Mouse (Mus musculus) neural tube, embryonic 12.5 days (tissue): Measurements from ENCODE around the gene Xxylt1. TPM values are rescaled to one million over a fixed set of nuclear protein-coding genes. Genes with fewer than 3 reads are reported as not detected.

Experiments
- ATAC-seq: fragments of 200-750 bp; cut with Nextera tagmentation; 2 replicates; pipeline ENCODE4 v1.8.0; 2017; ENCODE audit warnings: low read depth, mild to moderate bottlenecking, moderate TSS enrichment, moderate library complexity; ENCODE audit not compliant: low FRiP score
- H3K27ac ChIP-seq: fragments of 300-500 bp; sonication (generic); 2 replicates; pipeline ENCODE4 v1.5.1; 2016
- H3K27me3 ChIP-seq: fragments of 300-500 bp; sonication (generic); replicated peaks from 2 replicates; pipeline ENCODE4 v1.6.1; 2016; ENCODE audit warnings: mild to moderate bottlenecking
- H3K36me3 ChIP-seq: fragments of 300-500 bp; sonication (generic); 2 replicates; pipeline ENCODE4 v1.6.1; 2016; ENCODE audit warnings: mild to moderate bottlenecking
- H3K4me1 ChIP-seq: fragments of 300-500 bp; sonication (generic); 2 replicates; pipeline ENCODE4 v1.6.1; 2016
- H3K4me2 ChIP-seq: fragments of 300-500 bp; sonication (generic); replicated peaks from 2 replicates; pipeline ENCODE4 v1.6.1; 2016; ENCODE audit warnings: mild to moderate bottlenecking
- H3K4me3 ChIP-seq: fragments of 300-500 bp; sonication (generic); 2 replicates; pipeline ENCODE4 v1.5.1; 2016
- H3K9ac ChIP-seq: fragments of 300-500 bp; sonication (generic); 2 replicates; pipeline ENCODE4 v1.6.1; 2016; ENCODE audit warnings: mild to moderate bottlenecking
- H3K9me3 ChIP-seq: fragments of 300-500 bp; sonication (generic); 2 replicates; pipeline ENCODE4 v1.6.1; 2016; ENCODE audit warnings: mild to moderate bottlenecking
- WGBS: fragments of 180-500 bp; shearing (Covaris S2); methylation state at CpG from one replicate; pipeline ENCODE4 v1.1.7; 2016; 5-methylcytosine and 5-hydroxymethylcytosine counted together
- polyA plus RNA-seq: library from polyadenylated mRNA; unstranded; fragments of >200 nt; fragmentation: Nextera tagmentation; extraction: Ambion mirVana; gene quantifications from 2 replicates; pipeline ENCODE4 v1.2.1, GENCODE M21; 2016

The Xxylt1 gene
- polyA plus RNA-seq, 1 experiment from 2014 or later: 15.7 TPM

GRCm38 (mm10) chr16:30916931-30917330 lies 164.3 kb downstream of the Xxylt1 start:
- Histone ChIP-seq H3K9me3 (no peaks in the 10 kb centered on the region), H3K36me3 (no peaks in the 10 kb centered on the region), H3K4me1 (0 out of 2 replicates have a peak, but pooled peaks cover under 1% of the 10 kb centered on the region), H3K27ac (no peak overlapping the region), H3K27me3 (no peaks in the 10 kb centered on the region), H3K9ac (no peak overlapping the region), H3K4me3 (no peak overlapping the region), H3K4me2 (no peak overlapping the region)
- 84% methylated on average over 3 of the region's 3 CpGs for WGBS
- ATAC-seq: no peak

DNA sequence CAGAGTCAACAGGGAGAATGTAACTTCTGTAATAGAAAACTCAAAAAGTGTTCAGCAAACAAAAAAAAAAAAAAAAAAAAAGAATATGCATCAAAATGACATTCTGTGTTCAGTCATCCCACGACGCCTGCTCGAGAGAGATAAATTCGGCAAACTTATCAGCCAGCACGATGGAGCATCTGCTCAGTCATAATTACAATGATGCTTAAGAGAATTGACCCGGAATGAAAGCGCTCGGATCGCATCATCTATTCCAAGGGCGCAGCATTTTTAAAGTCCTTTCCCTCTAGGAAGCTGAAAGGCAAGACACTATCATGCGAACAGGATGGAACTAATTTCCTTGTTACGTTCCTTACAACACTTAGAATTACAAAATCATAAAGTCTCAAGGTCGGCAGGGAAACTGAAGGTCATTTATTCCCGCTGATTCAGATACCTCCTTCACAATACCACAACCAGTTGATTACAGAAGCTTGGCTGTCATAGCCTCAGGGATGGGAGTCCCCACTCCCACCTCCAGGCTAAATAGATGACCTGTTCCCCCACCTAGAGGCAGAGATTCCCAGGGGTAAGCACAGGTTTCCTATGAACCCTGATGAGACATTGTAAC lies 165.5 kb downstream of the Xxylt1 start:
- no peaks in the 10 kb centered on the region for H3K9me3 ChIP-seq
- 84% methylated on average over 14 of the region's 14 CpGs for WGBS
- ATAC-seq: no peak
- no peaks in the 10 kb centered on the region for H3K36me3 ChIP-seq
- H3K27me3 ChIP-seq: no peaks in the 10 kb centered on the region
- no peak overlapping the region for H3K9ac ChIP-seq
- no peak overlapping the region for H3K4me3 ChIP-seq
- H3K4me2 ChIP-seq: no peak overlapping the region
- H3K4me1 ChIP-seq: no peaks in the 10 kb centered on the region
- no peak overlapping the region for H3K27ac ChIP-seq

Other genes starting within 250 kb of the Xxylt1 start
- 18.1 and 18.4 TPM in 2 replicates for gene Acap2, start 119.8 kb upstream of the Xxylt1 start, polyA plus RNA-seq
- gene Ppp1r2, start 193.8 kb upstream of the Xxylt1 start, polyA plus RNA-seq: 127 and 148 TPM in 2 replicates
- 25.5 and 25.9 TPM in 2 replicates for gene Apod, start 233.4 kb upstream of the Xxylt1 start, polyA plus RNA-seq